Mouse (Mus musculus): ENCODE measurements at regions not wholly inside any gene's neighbourhood (a gene's known extent, or its start where the extent isn't known, plus 50 kb on each side); places are given as distances from the start of the nearest gene placed in this dataset.

DNA sequence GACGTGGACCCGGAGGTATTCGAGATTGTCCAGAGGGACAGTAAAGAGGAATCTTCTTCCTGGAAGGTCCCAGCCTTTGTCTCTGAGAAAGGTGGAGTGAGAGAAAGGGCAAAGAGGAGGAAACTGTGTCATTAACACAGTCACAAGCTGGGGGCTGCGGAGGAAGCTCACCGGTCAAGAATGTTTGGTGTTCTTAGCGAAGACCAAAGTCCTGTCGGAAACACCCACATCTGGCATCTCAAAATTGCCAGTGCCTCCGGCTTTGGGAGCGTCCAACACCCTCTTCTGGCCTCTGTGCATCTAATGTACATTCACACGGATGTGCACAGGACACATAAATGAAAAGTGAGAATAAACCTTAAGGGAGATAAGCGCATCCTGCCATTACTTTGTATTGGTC, 1134.1 kb upstream of the A1bg start:
- DNase-seq (ENCODE audit: low read depth, low spot score) = no peak

DNA sequence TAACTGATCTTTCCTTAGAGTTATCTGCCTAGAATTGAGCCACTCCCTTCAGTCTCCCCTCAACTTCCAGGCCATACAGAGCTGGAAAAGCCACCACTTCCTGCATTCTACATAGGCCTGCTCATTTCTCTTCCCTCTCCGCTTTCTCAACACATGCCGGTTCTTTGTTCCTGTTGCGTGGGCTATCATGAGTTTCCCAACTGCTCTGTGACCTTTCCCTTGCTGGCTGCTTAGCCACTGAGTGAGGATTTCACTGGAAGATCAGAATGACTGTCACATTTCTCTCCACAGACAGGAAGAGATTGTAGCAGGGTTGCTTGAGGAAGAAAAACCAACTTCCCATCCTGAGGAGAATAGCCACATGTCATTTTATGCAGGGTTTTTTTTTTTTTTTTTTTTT, 1133.6 kb upstream of the A1bg start:
- DNase-seq (ENCODE audit: low read depth, low spot score) = no peak

DNA sequence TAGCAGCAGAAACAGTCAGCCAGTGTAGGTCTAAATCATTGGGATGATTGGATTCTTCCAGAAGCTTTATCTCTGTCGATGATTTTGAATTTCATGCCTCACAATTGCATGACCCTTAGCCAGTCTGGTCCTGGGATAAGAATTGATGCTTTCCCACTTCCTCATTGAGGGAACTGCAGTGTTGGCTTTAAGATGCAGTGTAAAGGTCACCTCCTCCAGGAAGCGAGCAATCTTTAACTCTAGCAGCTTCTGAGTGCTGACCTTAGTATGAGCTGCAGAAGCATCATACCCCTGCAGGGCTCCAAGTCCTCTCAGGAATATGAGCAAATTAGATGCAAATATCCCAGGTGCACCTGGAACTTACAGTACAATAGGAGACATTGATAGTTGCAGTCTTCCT, 1132.2 kb upstream of the A1bg start:
- DNase-seq (ENCODE audit: low read depth, low spot score) = no peak

DNA sequence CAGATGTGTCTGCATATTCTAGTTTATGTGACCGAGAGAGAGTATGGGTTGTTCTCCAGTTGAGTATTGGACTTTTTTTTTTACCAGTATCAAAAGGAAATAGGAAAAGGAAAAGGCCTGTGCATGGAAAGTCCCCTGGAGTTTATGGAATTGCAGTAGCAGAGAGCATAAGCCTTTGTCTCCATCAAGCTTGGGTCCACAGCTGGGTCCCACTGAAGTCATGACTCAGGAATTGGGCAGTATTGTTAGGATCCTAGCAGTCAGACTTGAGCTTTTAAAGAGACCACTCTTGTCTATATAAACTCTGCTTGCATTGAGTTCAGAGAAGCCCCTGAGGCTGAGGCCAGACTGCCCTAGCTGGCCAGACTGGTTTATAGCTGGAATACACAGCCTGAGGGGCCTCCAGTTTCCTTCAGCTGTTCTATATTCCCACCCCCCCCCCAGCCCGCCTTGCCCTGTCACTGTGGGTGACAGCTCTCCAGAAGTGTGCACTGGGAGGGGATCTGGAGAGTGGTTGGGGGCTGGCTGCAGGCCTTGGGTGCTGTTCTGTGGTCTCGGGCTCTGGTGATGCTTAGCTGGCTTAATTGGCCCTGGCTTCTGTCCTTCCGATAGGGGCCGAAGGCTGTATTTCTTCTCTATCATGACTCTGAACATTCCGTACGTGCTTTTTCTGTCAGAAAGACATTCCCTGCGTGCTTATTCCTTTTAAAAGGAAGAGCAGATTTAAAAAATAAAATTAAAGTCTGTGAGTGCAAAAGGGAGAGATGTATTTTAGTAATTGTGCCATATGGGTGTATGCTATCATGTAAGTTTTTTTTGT, 1130.8 kb upstream of the A1bg start:
- DNase-seq (ENCODE audit: low read depth, low spot score) = no peak

DNA sequence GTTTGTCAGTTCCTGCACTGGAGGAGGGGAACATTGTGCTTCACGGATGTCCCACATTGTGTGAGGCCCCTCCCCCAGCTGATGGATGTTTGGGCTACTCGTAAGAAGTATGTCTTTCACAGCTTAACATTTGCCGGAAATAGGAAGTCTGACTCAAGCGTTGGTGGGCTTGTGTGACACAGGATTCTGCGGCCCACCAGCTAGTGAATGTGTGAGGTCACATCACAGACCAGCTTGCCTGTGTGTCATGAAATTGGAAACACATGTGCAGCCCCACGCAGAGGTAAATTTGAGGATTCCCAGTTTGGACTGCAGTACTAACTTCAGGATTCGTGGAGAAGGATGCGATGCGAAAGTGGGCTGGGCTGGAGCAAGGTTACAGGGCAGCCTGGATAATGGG, 1126.6 kb upstream of the A1bg start:
- DNase-seq (ENCODE audit: low read depth, low spot score) = no peak

DNA sequence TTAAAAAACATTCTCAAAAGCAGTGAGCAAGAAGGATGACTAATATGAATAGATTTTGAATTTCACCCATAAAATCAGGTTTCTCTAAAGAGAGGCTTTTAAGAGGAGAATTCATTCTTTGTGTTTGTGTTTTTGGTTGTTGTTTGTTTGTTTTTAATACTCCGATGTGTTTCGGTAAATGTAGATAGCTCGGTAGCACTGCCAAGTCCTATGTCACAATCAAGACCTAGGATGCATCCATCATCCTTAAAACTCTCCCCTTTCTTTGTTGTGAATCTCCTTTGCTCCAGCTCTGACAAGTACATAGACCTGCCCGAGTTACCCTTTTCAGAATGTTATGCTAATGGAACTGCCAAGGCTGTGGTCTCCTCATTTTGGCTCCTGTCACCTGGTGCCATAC, 1126.2 kb upstream of the A1bg start:
- DNase-seq (ENCODE audit: low read depth, low spot score) = no peak

DNA sequence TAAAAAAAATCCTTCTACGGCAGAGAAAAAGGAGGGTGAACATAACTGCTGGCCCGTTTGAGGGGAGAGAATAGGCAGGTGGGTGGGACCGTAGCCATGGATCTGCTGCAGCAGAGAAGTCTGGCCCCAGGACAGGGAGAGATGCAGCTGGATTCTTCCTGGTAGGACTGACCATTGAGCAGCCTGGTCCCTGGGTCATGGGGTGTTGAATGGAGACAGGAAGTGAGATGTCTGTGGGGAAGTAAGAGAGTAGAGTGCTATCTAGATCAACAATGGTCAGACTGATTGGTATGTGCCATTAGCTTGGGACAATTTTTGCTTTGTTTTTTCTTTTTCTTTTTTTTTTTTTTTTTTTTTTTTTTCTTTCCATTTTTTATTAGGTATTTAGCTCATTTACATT, 1123.5 kb upstream of the A1bg start:
- DNase-seq (ENCODE audit: low read depth, low spot score) = no peak

DNA sequence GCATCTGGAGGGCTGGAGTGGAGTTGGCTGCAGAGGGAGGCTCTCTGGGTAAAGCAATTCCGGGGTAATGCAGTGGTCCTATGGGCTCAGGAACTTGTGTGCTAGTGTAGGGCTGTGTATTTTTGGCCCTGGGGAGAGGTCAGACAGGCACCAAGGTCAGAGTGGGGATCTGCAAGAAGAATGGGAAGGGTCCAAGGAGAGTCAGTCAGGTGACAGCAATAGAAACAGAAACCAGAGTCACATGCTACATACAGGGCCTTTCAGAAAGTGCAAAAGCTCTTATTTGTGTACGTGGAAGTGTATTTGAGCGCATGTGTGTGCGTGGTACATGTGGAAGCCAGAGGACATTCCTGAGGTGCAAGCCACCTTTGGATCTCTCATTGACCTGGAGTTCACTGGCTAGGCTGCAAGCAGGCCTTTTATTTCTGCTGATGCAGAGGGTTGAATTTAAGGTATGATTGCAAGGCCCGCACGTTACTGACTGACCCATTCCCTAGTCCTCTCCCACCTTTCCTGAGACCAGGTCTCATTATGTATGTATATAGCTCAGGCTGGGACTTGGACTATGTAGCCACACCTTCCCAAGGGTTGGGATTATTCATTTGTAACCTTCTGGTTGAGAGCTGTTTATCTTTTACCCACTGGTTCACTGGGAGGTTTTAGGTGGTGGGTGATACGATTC, 1122.0 kb upstream of the A1bg start:
- no peak for DNase-seq (ENCODE audit: low read depth, low spot score)

DNA sequence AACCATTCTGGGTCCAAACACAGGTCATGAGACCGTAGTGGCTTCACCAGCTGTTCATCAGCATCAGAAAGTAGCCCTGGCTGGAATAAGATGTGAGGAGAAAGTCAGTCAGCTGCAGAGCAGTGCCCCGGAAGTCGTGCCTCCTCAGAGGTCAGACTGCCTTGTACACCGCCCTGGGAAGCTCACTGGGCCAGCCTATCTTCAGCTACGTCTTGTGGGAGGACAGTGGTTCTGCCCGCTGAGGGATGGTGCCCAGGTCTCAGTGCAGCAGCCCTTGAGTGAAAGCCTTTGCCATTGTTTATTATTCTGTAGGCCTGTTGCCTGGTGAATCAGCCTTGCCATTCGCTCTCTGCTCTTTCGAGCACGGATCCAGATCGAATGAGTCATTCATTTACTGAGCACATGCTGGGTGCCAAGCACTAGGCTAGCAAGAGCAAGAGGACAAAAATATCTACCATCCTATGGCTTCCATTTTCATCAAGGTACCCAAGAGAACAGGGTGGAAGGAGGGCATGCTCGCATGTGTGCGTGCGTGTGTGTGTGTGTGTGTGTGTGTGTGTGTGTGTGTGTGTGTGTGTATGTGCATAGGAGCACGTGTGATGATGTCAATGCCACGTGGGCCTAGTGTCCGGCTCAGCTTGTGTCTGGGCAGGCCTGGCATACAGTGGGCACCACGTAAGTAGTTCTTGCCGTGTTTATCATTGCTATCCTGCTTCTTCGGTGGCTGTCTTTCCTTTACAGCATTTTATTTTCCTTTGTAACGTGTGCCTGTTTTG, 1121.0 kb upstream of the A1bg start:
- peak; percentile 62 for DNase-seq (ENCODE audit: low read depth, low spot score)

DNA sequence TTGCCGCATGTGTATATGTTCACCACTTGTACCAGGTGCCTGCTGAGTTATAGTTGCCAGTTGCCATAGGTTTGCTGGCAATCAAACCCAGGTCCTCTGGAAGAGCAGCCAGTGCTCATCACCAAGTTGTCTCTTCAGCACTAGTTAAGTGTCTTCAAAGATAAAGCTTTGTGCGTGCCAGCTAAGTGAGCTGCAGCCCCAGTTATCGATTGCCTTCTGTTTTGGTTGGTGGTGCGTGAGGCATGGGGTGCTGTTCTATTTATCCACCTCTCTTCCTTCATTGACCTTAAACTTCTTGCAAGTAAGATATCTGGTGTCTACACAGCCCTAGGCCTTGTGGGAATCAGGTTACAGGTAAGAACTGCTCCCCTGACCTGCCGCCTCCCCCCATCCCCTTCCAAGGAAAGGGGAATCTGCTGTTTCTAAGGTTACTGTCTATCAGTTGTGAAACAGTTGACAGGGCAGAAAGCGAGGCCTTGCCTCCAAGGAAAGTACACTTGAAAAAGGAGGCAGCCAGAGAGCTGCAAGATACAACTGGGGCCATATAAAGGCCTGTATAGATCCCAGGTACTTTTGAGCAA, 1120.2 kb upstream of the A1bg start:
- no peak for DNase-seq (ENCODE audit: low read depth, low spot score)

Data from CD4-positive helper T cell, adult 2 months (primary cell).